Mouse (Mus musculus) lung, postnatal 36 days (tissue): ENCODE measurements around the gene Clec2h.
"Not testable (repeated sequence)": the region's sequence is repeated elsewhere in the genome, so short reads cannot be mapped to it uniquely, and the experiment has no call there.

Experiments used
- DNase-seq: peaks from one replicate; pipeline ENCODE4 v3.0.0; 2022; ENCODE audit warnings: mixed read lengths

Clec2h gene

GRCm38 (mm10) chr6:128662206-128662605 lies at the start of gene Clec2h:
Gene Clec2h, plus strand, starts transcription at chr6:128662385.
- DNase-seq: no peak

- no peak for DNase-seq
Observed at GRCm38 (mm10) chr6:128622733-128623132, 39.5 kb upstream of the Clec2h start.

GRCm38 (mm10) chr6:128623433-128623832 lies 38.8 kb upstream of the Clec2h start, which contains the start of gene Klrb1a:
Gene Klrb1a, minus strand, starts transcription at chr6:128623533.
- not testable (repeated sequence) for DNase-seq

- no peak for DNase-seq
Observed at GRCm38 (mm10) chr6:128624425-128624824, 37.8 kb upstream of the Clec2h start.

GRCm38 (mm10) chr6:128625246-128625645 lies 36.9 kb upstream of the Clec2h start:
- DNase-seq: not testable (repeated sequence)

- DNase-seq: peak; percentile 75
Observed at GRCm38 (mm10) chr6:128629771-128630739, 32.1 kb upstream of the Clec2h start.

GRCm38 (mm10) chr6:128630912-128631905 lies 31.0 kb upstream of the Clec2h start:
- not testable (repeated sequence) for DNase-seq

- no peak for DNase-seq
Observed at GRCm38 (mm10) chr6:128640673-128641072, 21.5 kb upstream of the Clec2h start.

- DNase-seq: no peak
Observed at GRCm38 (mm10) chr6:128641116-128641716, 21.0 kb upstream of the Clec2h start.

- DNase-seq: no peak
Observed at GRCm38 (mm10) chr6:128643999-128644398, 18.2 kb upstream of the Clec2h start.

- DNase-seq: not testable (repeated sequence)
Observed at GRCm38 (mm10) chr6:128644694-128645093, 17.5 kb upstream of the Clec2h start.

GRCm38 (mm10) chr6:128645708-128646107 lies 16.5 kb upstream of the Clec2h start:
- not testable (repeated sequence) for DNase-seq

GRCm38 (mm10) chr6:128649681-128650080 lies 12.5 kb upstream of the Clec2h start:
- DNase-seq: no peak

- DNase-seq: peak; percentile 18
Observed at GRCm38 (mm10) chr6:128650187-128650586, 12.0 kb upstream of the Clec2h start.

GRCm38 (mm10) chr6:128650827-128651226 lies 11.4 kb upstream of the Clec2h start:
- DNase-seq: not testable (repeated sequence)

GRCm38 (mm10) chr6:128652938-128653337 lies 9.2 kb upstream of the Clec2h start:
- DNase-seq: no peak

- no peak for DNase-seq
Observed at GRCm38 (mm10) chr6:128661249-128661648, 936 bp upstream of the Clec2h start.

GRCm38 (mm10) chr6:128669936-128670335 lies 7.8 kb downstream of the Clec2h start:
- no peak for DNase-seq

- no peak for DNase-seq
Observed at GRCm38 (mm10) chr6:128679574-128679973, 17.4 kb downstream of the Clec2h start.

GRCm38 (mm10) chr6:128701691-128702090 lies 39.5 kb downstream of the Clec2h start:
- no peak for DNase-seq

GRCm38 (mm10) chr6:128722959-128723358 lies 60.8 kb downstream of the Clec2h start, which contains the start of gene Klrb1:
Gene Klrb1, minus strand, starts transcription at chr6:128723059.
- no peak for DNase-seq
